Mouse (Mus musculus): ENCODE data around the gene Grn. TPM values are rescaled to one million over a fixed set of nuclear protein-coding genes. Genes with fewer than 3 reads are reported as not detected.

The Grn gene
- polyA plus RNA-seq, 1 experiment: 240 TPM

GRCm38 (mm10) chr11:102395250-102395649 lies 34.9 kb upstream of the Grn start:
- Histone ChIP-seq H3K27ac (ENCODE audit: insufficient read depth, low read length) (no peak overlapping the region), H3K36me3 (ENCODE audit: control insufficient read depth, insufficient read depth, low read length) (no peaks in the 10 kb centered on the region), H3K4me3 (ENCODE audit: extremely low read depth, insufficient read depth, insufficient read length) (no peak overlapping the region), H3K4me1 (ENCODE audit: control insufficient read depth, insufficient read depth, insufficient read length) (peaks cover 12% of the 10 kb centered on the region), H3K27me3 (ENCODE audit: control insufficient read depth, insufficient read depth, low read length) (peaks cover 16% of the 10 kb centered on the region)
- TF ChIP-seq CTCF (IDR thresholded peaks at IDR 0.05; ENCODE audit: extremely low read depth, insufficient read depth, insufficient read length, insufficient replicate concordance) (no peak), POLR2A (IDR thresholded peaks at IDR 0.05; ENCODE audit: low read depth, low read length) (no peak)
- 39% methylated on average over 5 of the region's 5 CpGs for WGBS
- no peak for DNase-seq (ENCODE audit: low read depth in 1 of 2, low spot score in 2 of 2)

- H3K27ac ChIP-seq (ENCODE audit: insufficient read depth, low read length): no peak overlapping the region
- TF ChIP-seq POLR2A (IDR thresholded peaks at IDR 0.05; ENCODE audit: low read depth, low read length) (no peak), CTCF (IDR thresholded peaks at IDR 0.05; ENCODE audit: extremely low read depth, insufficient read depth, insufficient read length, insufficient replicate concordance) (no peak)
- 55% methylated on average over 6 of the region's 6 CpGs for WGBS
- no peak for DNase-seq (ENCODE audit: low read depth in 1 of 2, low spot score in 2 of 2)
- no peak overlapping the region for H3K4me3 ChIP-seq (ENCODE audit: extremely low read depth, insufficient read depth, insufficient read length)
- no peaks in the 10 kb centered on the region for H3K36me3 ChIP-seq (ENCODE audit: control insufficient read depth, insufficient read depth, low read length)
- peaks cover 12% of the 10 kb centered on the region for H3K4me1 ChIP-seq (ENCODE audit: control insufficient read depth, insufficient read depth, insufficient read length)
- peaks cover 16% of the 10 kb centered on the region for H3K27me3 ChIP-seq (ENCODE audit: control insufficient read depth, insufficient read depth, low read length)
Observed at GRCm38 (mm10) chr11:102396263-102396662, 33.9 kb upstream of the Grn start.

GRCm38 (mm10) chr11:102396671-102397141 lies 33.4 kb upstream of the Grn start:
- TF ChIP-seq POLR2A (IDR thresholded peaks at IDR 0.05; ENCODE audit: low read depth, low read length) (no peak), CTCF (IDR thresholded peaks at IDR 0.05; ENCODE audit: extremely low read depth, insufficient read depth, insufficient read length, insufficient replicate concordance) (no peak)
- 89% methylated on average over 7 of the region's 7 CpGs for WGBS
- no peak overlapping the region for H3K27ac ChIP-seq (ENCODE audit: insufficient read depth, low read length)
- H3K4me1 ChIP-seq (ENCODE audit: control insufficient read depth, insufficient read depth, insufficient read length): peaks cover 12% of the 10 kb centered on the region
- H3K4me3 ChIP-seq (ENCODE audit: extremely low read depth, insufficient read depth, insufficient read length): no peak overlapping the region
- DNase-seq (ENCODE audit: low read depth in 1 of 2, low spot score in 2 of 2): no peak
- no peaks in the 10 kb centered on the region for H3K36me3 ChIP-seq (ENCODE audit: control insufficient read depth, insufficient read depth, low read length)
- peaks cover 15% of the 10 kb centered on the region for H3K27me3 ChIP-seq (ENCODE audit: control insufficient read depth, insufficient read depth, low read length)

- no peak for DNase-seq (ENCODE audit: low read depth in 1 of 2, low spot score in 2 of 2)
- WGBS: 87% methylated on average over 20 of the region's 20 CpGs
- Histone ChIP-seq H3K27ac (ENCODE audit: insufficient read depth, low read length) (no peak overlapping the region), H3K27me3 (ENCODE audit: control insufficient read depth, insufficient read depth, low read length) (peaks cover 15% of the 10 kb centered on the region), H3K4me3 (ENCODE audit: extremely low read depth, insufficient read depth, insufficient read length) (no peak overlapping the region), H3K36me3 (ENCODE audit: control insufficient read depth, insufficient read depth, low read length) (peaks cover 4% of the 10 kb centered on the region), H3K4me1 (ENCODE audit: control insufficient read depth, insufficient read depth, insufficient read length) (peaks cover 10% of the 10 kb centered on the region)
- no peak for TF ChIP-seq POLR2A (IDR thresholded peaks at IDR 0.05; ENCODE audit: low read depth, low read length)
- no peak for TF ChIP-seq CTCF (IDR thresholded peaks at IDR 0.05; ENCODE audit: extremely low read depth, insufficient read depth, insufficient read length, insufficient replicate concordance)
Observed at GRCm38 (mm10) chr11:102398007-102398825, 31.9 kb upstream of the Grn start.

- H3K36me3 ChIP-seq (ENCODE audit: control insufficient read depth, insufficient read depth, low read length): peaks cover 7% of the 10 kb centered on the region
- no peak for DNase-seq (ENCODE audit: low read depth in 1 of 2, low spot score in 2 of 2)
- H3K4me1 ChIP-seq (ENCODE audit: control insufficient read depth, insufficient read depth, insufficient read length): peaks cover 2% of the 10 kb centered on the region; the same call in 1 of the 2 replicates
- no peak for TF ChIP-seq CTCF (IDR thresholded peaks at IDR 0.05; ENCODE audit: extremely low read depth, insufficient read depth, insufficient read length, insufficient replicate concordance)
- H3K4me3 ChIP-seq (ENCODE audit: extremely low read depth, insufficient read depth, insufficient read length): no peak overlapping the region
- peaks cover 10% of the 10 kb centered on the region for H3K27me3 ChIP-seq (ENCODE audit: control insufficient read depth, insufficient read depth, low read length)
- WGBS: 28% methylated on average over 15 of the region's 15 CpGs
- no peak overlapping the region for H3K27ac ChIP-seq (ENCODE audit: insufficient read depth, low read length)
Observed at GRCm38 (mm10) chr11:102399107-102399506, 31.0 kb upstream of the Grn start.

- Histone ChIP-seq H3K4me1 (ENCODE audit: control insufficient read depth, insufficient read depth, insufficient read length) (no peaks in the 10 kb centered on the region), H3K36me3 (ENCODE audit: control insufficient read depth, insufficient read depth, low read length) (peaks cover 7% of the 10 kb centered on the region), H3K27ac (ENCODE audit: insufficient read depth, low read length) (no peak overlapping the region), H3K4me3 (ENCODE audit: extremely low read depth, insufficient read depth, insufficient read length) (no peak overlapping the region), H3K27me3 (ENCODE audit: control insufficient read depth, insufficient read depth, low read length) (peaks cover 10% of the 10 kb centered on the region)
- WGBS: 9% methylated on average over 34 of the region's 34 CpGs
- no peak for TF ChIP-seq CTCF (IDR thresholded peaks at IDR 0.05; ENCODE audit: extremely low read depth, insufficient read depth, insufficient read length, insufficient replicate concordance)
- TF ChIP-seq POLR2A (IDR thresholded peaks at IDR 0.05; ENCODE audit: low read depth, low read length): no peak
- no peak for DNase-seq (ENCODE audit: low read depth in 1 of 2, low spot score in 2 of 2)
Observed at GRCm38 (mm10) chr11:102399610-102400072, 30.5 kb upstream of the Grn start.
